Mouse (Mus musculus) myocyte (in vitro differentiated cells): ENCODE measurements around the gene Yars. TPM values are rescaled to one million over a fixed set of nuclear protein-coding genes. Genes with fewer than 3 reads are reported as not detected.

ENCODE experiments used
- H3K27me3 ChIP-seq: one replicate; pipeline ENCODE4 v1.6.1; 2011; ENCODE audit not compliant: control insufficient read depth, insufficient read depth, insufficient read length
- H3K36me3 ChIP-seq: one replicate; pipeline ENCODE4 v1.6.1; 2011; ENCODE audit not compliant: control insufficient read depth, insufficient read depth
- H3K4me2 ChIP-seq: one replicate; pipeline ENCODE4 v1.6.1; 2011; ENCODE audit warnings: low read depth, control low read depth
- H3K4me3 ChIP-seq: one replicate; pipeline ENCODE4 v1.5.1; 2011; ENCODE audit warnings: mild to moderate bottlenecking, control low read depth, moderate library complexity
- H3K79me2 ChIP-seq: one replicate; pipeline ENCODE4 v1.6.1; 2011; ENCODE audit not compliant: control insufficient read depth, insufficient read depth
- H3ac ChIP-seq: one replicate; pipeline ENCODE4 v1.6.1; 2011; ENCODE audit not compliant: control insufficient read depth, insufficient read length
- CEBPB ChIP-seq: IDR thresholded peaks from 2 replicates; pipeline ENCODE4 v1.6.1; 2011; ENCODE audit warnings: mild to moderate bottlenecking, moderate library complexity; ENCODE audit not compliant: poor library complexity, insufficient read depth, severe bottlenecking
- E2F4 ChIP-seq: IDR thresholded peaks from one replicate; pipeline ENCODE4 v1.6.1; 2011; ENCODE audit warnings: mild to moderate bottlenecking, control low read depth, moderate library complexity; ENCODE audit not compliant: insufficient read depth
- MAX ChIP-seq: IDR thresholded peaks from one replicate; pipeline ENCODE4 v1.6.1; 2011; ENCODE audit warnings: low read depth, mild to moderate bottlenecking, control low read depth
- MYOD1 ChIP-seq, 3 experiments: IDR thresholded peaks; one replicate each; pipeline ENCODE4 v1.6.1; 2011; ENCODE audit warnings: control low read depth in 2 of 3, low read depth in 2 of 3, mild to moderate bottlenecking in 2 of 3, moderate library complexity in 1 of 3; ENCODE audit not compliant: insufficient read length in 2 of 3, control insufficient read depth in 1 of 3
- MYOG ChIP-seq, 3 experiments: IDR thresholded peaks; one replicate each; pipeline ENCODE4 v1.6.1; 2011; ENCODE audit warnings: control low read depth in 2 of 3, low read depth in 2 of 3, mild to moderate bottlenecking in 2 of 3; ENCODE audit not compliant: insufficient read length in 2 of 3, control insufficient read depth in 1 of 3, insufficient read depth in 1 of 3
- POLR2A ChIP-seq: IDR thresholded peaks from one replicate; pipeline ENCODE4 v1.6.1; 2011; ENCODE audit warnings: low read depth, mild to moderate bottlenecking, control low read depth, moderate library complexity; ENCODE audit not compliant: insufficient read length
- POLR2AphosphoS2 ChIP-seq: IDR thresholded peaks from one replicate; pipeline ENCODE4 v1.6.1; 2011; ENCODE audit warnings: low read depth, control low read depth; ENCODE audit not compliant: insufficient read length
- REST ChIP-seq: IDR thresholded peaks from one replicate; pipeline ENCODE4 v1.6.1; 2011; ENCODE audit warnings: mild to moderate bottlenecking, control low read depth, moderate library complexity; ENCODE audit not compliant: insufficient read depth, insufficient read length
- SRF ChIP-seq: IDR thresholded peaks from one replicate; pipeline ENCODE4 v1.6.1; 2011; ENCODE audit warnings: low read depth; ENCODE audit not compliant: control insufficient read depth, insufficient read length
- TCF12 ChIP-seq: IDR thresholded peaks from one replicate; pipeline ENCODE4 v1.6.1; 2011; ENCODE audit warnings: mild to moderate bottlenecking, control low read depth; ENCODE audit not compliant: poor library complexity, insufficient read depth, severe bottlenecking
- TCF3 ChIP-seq: IDR thresholded peaks from one replicate; pipeline ENCODE4 v1.6.1; 2011; ENCODE audit warnings: low read depth, control low read depth; ENCODE audit not compliant: insufficient read length
- USF1 ChIP-seq: IDR thresholded peaks from one replicate; pipeline ENCODE4 v1.6.1; 2011; ENCODE audit warnings: low read depth, mild to moderate bottlenecking, control low read depth, moderate library complexity
- polyA plus RNA-seq: library from polyadenylated mRNA; unstranded; fragments of >200 nt; fragmentation: generic; extraction: Trizol; gene quantifications from one replicate; pipeline ENCODE4 v1.2.1, GENCODE M21; 2012; ENCODE audit warnings: missing spikeins

Yars gene
- polyA plus RNA-seq, 1 experiment, result 183 TPM

DNA sequence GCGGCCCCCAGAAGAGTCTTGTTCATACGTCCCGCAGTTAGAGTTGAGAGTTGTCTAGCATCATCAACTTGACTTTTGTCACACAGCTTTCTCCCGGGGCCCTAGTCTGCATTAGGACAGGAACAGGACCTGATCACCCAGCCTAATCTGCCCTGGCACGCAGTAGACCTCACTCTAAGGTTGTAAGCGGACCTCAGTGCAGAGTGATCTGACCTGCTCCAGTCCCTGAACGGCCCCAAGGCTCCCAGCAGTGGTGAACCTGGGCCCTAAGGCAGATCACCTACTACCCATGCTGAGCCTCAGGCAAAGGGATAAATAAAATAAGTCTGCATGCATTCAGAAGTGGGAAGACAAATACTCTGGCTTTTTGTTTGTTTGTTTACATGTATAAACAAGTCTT is 59.7 kb downstream of the Yars start:
- H3K36me3 ChIP-seq, result no peaks in the 10 kb centered on the region
- H3K79me2 ChIP-seq, result peaks cover 38% of the 10 kb centered on the region
- no peak overlapping the region for H3K4me2 ChIP-seq
- no peaks in the 10 kb centered on the region for H3K27me3 ChIP-seq
- H3ac ChIP-seq, result no peak overlapping the region
- peak overlapping the region; percentile 74 for H3K4me3 ChIP-seq
- TF ChIP-seq SRF, result no peak
- no peak for TF ChIP-seq CEBPB
- no peak for TF ChIP-seq MYOD1 (IDR thresholded peaks at IDR 0.05; ENCODE audit: control insufficient read depth in 1 of 3, insufficient read length in 2 of 3, low read depth in 2 of 3)
- TF ChIP-seq REST, result no peak
- TF ChIP-seq E2F4, result no peak
- TF ChIP-seq POLR2AphosphoS2, result no peak
- no peak for TF ChIP-seq MAX
- no peak for TF ChIP-seq TCF12
- no peak for TF ChIP-seq USF1
- no peak for TF ChIP-seq POLR2A
- no peak for TF ChIP-seq TCF3
- TF ChIP-seq MYOG (IDR thresholded peaks at IDR 0.05; ENCODE audit: control insufficient read depth in 1 of 3, insufficient read depth in 1 of 3, insufficient read length in 2 of 3, low read depth in 2 of 3), result no peak

DNA sequence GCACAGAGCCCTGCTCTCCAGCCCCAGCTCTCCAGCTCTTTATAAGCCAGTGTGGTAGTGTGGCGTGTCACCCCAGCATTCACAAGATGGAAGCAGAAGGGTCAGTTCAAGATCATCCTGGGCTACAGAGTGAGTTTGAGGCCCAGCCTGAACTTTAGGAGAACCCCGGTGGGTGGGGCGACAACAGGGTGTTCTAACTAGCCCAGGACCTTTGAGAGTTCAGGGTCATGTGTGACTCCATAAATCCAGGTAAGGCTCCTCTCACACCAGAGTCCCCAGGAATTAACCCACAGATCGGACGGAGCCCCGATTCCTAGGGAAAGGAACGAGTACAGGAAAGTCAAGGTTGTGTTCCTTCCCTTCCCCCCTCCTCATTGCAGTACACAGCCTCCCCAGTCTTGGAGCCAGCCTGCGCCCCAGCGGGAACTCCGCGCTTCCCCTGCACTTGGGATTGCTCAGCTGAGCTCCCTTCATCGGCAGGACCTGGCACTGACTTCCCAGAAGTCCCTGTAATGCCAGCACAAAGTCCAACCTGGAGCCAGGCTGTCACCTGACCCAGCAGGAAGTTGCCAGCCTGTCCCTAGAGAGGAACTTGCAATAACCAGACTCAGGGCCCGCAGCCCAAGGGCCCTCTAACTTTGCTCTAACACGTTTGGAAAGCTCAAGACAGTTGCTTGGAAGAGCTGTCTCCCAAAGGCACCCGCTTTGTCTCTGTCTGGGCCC is 61.4 kb downstream of the Yars start:
- Histone ChIP-seq H3K36me3 (no peaks in the 10 kb centered on the region), H3K27me3 (no peaks in the 10 kb centered on the region), H3K79me2 (peaks cover 22% of the 10 kb centered on the region), H3K4me2 (no peak overlapping the region), H3K4me3 (no peak overlapping the region), H3ac (no peak overlapping the region)
- TF ChIP-seq CEBPB (no peak), SRF (no peak), TCF12 (no peak), E2F4 (no peak), USF1 (no peak), POLR2AphosphoS2 (no peak), REST (no peak), MAX (no peak), MYOG (IDR thresholded peaks at IDR 0.05; ENCODE audit: control insufficient read depth in 1 of 3, insufficient read depth in 1 of 3, insufficient read length in 2 of 3, low read depth in 2 of 3) (no peak)

DNA sequence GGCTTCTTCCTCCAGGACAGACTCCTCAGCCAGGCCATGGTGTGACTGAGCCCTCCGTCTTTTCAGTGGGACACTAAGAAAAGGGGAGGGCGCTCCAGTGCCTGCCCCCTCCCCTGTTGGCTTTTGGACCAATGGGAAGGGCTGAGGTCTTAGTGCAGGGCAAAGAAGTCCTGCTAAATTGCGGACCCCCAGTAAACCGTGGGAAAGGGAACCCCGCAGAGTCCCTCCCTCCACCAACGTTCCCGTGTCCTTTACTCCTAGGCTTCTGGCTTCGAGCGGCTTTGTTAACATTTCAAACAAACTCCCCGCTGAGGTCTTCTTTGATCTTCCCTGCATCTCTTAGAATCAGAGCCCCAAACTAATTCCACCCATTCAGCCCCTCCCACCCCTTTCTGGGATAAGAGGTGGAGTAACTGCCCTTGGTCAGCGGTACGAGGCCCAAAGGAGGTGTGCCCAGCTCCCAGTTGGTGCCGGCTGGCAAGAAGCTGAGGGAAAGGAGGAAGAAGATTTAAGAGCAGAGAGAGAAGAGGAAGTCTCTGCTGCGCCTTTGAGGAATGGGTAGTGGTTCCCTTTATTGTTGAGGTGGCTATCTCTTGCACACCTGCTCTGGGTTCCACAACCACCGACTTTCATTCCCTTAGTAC is 62.0 kb downstream of the Yars start:
- TF ChIP-seq TCF12, result no peak
- Histone ChIP-seq H3K36me3 (no peaks in the 10 kb centered on the region), H3K4me3 (no peak overlapping the region), H3K27me3 (no peaks in the 10 kb centered on the region), H3K4me2 (no peak overlapping the region), H3ac (no peak overlapping the region), H3K79me2 (peaks cover 15% of the 10 kb centered on the region)

DNA sequence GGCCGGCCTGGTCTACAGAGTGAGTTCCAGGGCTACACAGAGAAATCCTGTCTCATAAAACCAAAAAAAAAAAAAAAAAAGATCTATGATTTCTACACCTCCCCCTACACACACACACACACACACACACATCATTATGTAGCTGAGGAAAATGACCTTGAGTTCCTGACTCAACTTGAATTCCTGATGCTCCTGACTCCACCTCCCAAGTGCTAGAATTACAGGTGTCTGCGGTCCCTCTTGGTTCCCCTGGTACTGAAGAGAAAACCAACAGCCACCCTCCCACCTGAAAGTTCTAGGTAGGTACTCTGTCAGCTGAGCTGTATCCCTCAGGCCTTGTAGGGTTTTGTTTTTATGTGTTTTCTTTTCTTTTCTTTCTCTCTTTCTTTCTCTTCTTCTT is 62.9 kb downstream of the Yars start:
- no peaks in the 10 kb centered on the region for H3K27me3 ChIP-seq
- H3ac ChIP-seq, result no peak overlapping the region
- no peak overlapping the region for H3K4me3 ChIP-seq
- H3K36me3 ChIP-seq, result no peaks in the 10 kb centered on the region
- peaks cover 6% of the 10 kb centered on the region for H3K79me2 ChIP-seq
- TF ChIP-seq SRF (no peak), MAX (no peak)
- H3K4me2 ChIP-seq, result no peak overlapping the region

DNA sequence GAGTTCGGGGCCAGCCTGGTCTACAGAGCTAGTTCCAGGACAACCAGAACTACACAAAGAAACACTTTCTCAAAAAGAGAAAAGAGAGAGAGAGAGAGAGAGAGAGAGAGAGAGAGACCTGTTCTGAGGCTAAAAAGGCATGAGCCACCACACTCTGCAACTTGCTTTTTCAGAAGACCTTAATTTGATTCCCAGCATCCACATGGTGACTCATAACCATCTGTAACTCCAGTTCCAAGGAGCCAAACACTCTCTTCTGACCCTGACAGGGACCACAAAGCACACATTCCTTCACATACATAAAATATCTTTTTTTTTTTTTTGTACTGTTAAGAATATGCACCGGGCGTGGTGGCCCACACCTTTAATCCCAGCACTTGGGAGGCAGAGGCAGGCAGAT is 65.0 kb downstream of the Yars start:
- Histone ChIP-seq H3ac (no peak overlapping the region), H3K36me3 (no peaks in the 10 kb centered on the region), H3K4me3 (no peak overlapping the region), H3K4me2 (peak overlapping the region; percentile 28), H3K79me2 (no peaks in the 10 kb centered on the region), H3K27me3 (no peaks in the 10 kb centered on the region)
- TF ChIP-seq MAX (no peak), E2F4 (no peak), MYOG (IDR thresholded peaks at IDR 0.05; ENCODE audit: control insufficient read depth in 1 of 3, insufficient read depth in 1 of 3, insufficient read length in 2 of 3, low read depth in 2 of 3) (no peak), USF1 (no peak), SRF (no peak), REST (no peak), CEBPB (no peak), POLR2AphosphoS2 (no peak), MYOD1 (IDR thresholded peaks at IDR 0.05; ENCODE audit: control insufficient read depth in 1 of 3, insufficient read length in 2 of 3, low read depth in 2 of 3) (no peak), POLR2A (no peak), TCF3 (no peak), TCF12 (no peak)
